Mouse (Mus musculus) liver, embryonic 15.5 days (tissue): ENCODE results near the gene Bach2. TPM values are rescaled to one million over a fixed set of nuclear protein-coding genes. Genes with fewer than 3 reads are reported as not detected.

Experiments used
- ATAC-seq: fragments of 200-750 bp; cut with Nextera tagmentation; 2 replicates; pipeline ENCODE4 v1.8.0; 2017; ENCODE audit warnings: moderate number of reproducible peaks, mild to moderate bottlenecking, moderate library complexity; ENCODE audit not compliant: insufficient read depth
- H3K27ac ChIP-seq: fragments of 300-500 bp; sonication (generic); replicated peaks from 2 replicates; pipeline ENCODE4 v1.5.1; 2015; ENCODE audit warnings: mild to moderate bottlenecking, inconsistent platforms
- H3K27me3 ChIP-seq: fragments of 300-500 bp; sonication (generic); 2 replicates; pipeline ENCODE4 v1.6.1; 2015; ENCODE audit warnings: mild to moderate bottlenecking, inconsistent platforms
- H3K36me3 ChIP-seq: fragments of 300-500 bp; sonication (generic); replicated peaks from 2 replicates; pipeline ENCODE4 v1.6.1; 2015; ENCODE audit warnings: moderate library complexity, mild to moderate bottlenecking, inconsistent platforms
- H3K4me1 ChIP-seq: fragments of 300-500 bp; sonication (generic); replicated peaks from 2 replicates; pipeline ENCODE4 v1.6.1; 2015; ENCODE audit warnings: inconsistent platforms
- H3K4me2 ChIP-seq: fragments of 300-500 bp; sonication (generic); 2 replicates; pipeline ENCODE4 v1.6.1; 2015; ENCODE audit warnings: moderate library complexity, mild to moderate bottlenecking, inconsistent platforms
- H3K4me3 ChIP-seq: fragments of 300-500 bp; sonication (generic); replicated peaks from 2 replicates; pipeline ENCODE4 v1.5.1; 2015; ENCODE audit warnings: mild to moderate bottlenecking, inconsistent platforms
- H3K9ac ChIP-seq: fragments of 300-500 bp; sonication (generic); 2 replicates; pipeline ENCODE4 v1.6.1; 2015; ENCODE audit warnings: moderate library complexity, mild to moderate bottlenecking, inconsistent platforms
- H3K9me3 ChIP-seq: fragments of 300-500 bp; sonication (generic); replicated peaks from 2 replicates; pipeline ENCODE4 v1.6.1; 2016; ENCODE audit warnings: inconsistent platforms
- WGBS: fragments of 180-500 bp; shearing (Covaris S2); methylation state at CpG from one replicate; pipeline ENCODE4 v1.1.7; 2015; ENCODE audit warnings: mixed read lengths; ENCODE audit not compliant: insufficient replicate concordance; 5-methylcytosine and 5-hydroxymethylcytosine counted together
- polyA plus RNA-seq: library from polyadenylated mRNA; unstranded; fragments of >200 nt; fragmentation: Nextera tagmentation; extraction: Ambion mirVana; gene quantifications from 2 replicates; pipeline ENCODE4 v1.2.1, GENCODE M21; 2015

Gene Bach2
- polyA plus RNA-seq, 1 experiment from 2014 or later: 1.6 TPM

DNA sequence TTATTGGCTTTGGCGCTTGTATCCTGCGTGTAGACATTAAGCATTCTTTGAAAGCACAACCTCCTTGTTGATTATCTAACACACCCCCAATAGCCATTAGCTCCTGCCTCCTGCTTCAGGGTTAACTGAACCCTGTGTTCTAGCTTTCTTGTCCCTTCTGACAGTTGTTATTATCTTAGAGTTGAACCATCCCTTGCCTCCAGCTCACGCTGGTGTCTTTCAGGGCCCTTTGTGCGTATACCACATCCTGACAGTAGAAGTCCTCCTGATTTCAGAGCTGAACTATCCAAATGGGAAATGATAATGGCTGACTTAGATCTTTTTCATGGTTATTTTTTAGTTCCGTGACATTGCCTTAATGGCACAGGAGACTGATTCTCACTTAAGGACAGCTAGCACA is 110.8 kb downstream of the Bach2 start:
- no peak overlapping the region for H3K9ac ChIP-seq
- H3K4me1 ChIP-seq: peaks cover 17% of the 10 kb centered on the region
- H3K27ac ChIP-seq: no peak overlapping the region
- 58% methylated on average over 5 of the region's 5 CpGs for WGBS
- H3K4me2 ChIP-seq: no peak overlapping the region
- no peak for ATAC-seq
- H3K9me3 ChIP-seq: no peaks in the 10 kb centered on the region
- no peaks in the 10 kb centered on the region for H3K27me3 ChIP-seq
- no peak overlapping the region for H3K4me3 ChIP-seq
- H3K36me3 ChIP-seq: no peaks in the 10 kb centered on the region

DNA sequence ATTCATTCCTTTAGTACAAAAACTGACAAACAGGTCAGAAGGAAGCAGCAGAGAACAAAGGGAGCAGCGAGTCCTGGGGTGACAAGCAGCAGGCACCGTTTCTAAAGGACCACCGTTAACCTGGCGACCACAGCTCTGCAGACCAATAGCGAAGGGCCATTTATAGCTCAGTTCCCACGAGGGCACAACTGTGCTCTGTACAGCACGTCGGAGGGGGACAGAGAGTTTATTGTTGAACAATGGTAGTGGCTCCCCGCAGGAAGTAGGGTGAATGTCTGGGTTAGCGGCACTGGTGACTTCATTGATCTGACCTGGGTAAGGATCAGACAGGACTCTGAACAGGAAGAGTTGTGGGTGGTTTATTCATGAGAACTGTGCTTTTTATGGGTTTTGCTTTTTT is 112.6 kb downstream of the Bach2 start:
- H3K4me3 ChIP-seq: no peak overlapping the region
- WGBS: 28% methylated on average over 10 of the region's 10 CpGs
- H3K4me1 ChIP-seq: peaks cover 17% of the 10 kb centered on the region
- ATAC-seq: no peak
- H3K27me3 ChIP-seq: no peaks in the 10 kb centered on the region
- H3K9me3 ChIP-seq: no peaks in the 10 kb centered on the region
- no peak overlapping the region for H3K27ac ChIP-seq
- H3K9ac ChIP-seq: no peak overlapping the region
- H3K4me2 ChIP-seq: no peak overlapping the region
- H3K36me3 ChIP-seq: no peaks in the 10 kb centered on the region

DNA sequence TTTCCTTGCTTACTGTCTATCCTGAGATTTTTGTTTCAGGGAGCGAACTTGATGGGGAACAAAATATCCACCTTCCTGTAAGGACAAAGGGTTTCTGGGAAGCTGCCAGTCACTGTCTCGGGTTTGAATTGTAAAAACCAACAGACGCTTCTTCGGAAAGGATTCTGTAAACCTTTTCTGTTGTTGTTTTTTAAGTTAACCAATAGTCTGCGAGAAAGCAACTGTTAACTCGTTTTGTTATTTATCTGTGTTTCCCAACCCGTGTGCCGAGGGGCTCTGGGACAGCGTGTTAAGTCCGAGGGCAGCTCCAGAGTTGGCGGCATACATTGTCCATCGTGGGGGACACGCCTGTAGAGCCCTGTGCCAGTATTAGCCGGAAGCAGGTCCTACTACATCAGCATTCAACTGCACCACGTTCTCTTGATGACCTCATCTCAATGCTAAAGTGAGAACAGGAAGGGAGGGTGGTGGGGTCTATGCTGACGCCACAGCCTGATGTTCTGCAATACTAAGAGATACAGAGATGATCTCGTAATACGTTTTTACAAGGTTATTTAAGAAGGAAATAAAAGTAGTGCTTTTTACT is 113.2 kb downstream of the Bach2 start:
- no peak for ATAC-seq
- WGBS: 41% methylated on average over 18 of the region's 18 CpGs
- Histone ChIP-seq H3K27me3 (no peaks in the 10 kb centered on the region), H3K4me3 (no peak overlapping the region), H3K36me3 (no peaks in the 10 kb centered on the region), H3K27ac (no peak overlapping the region), H3K4me2 (no peak overlapping the region), H3K4me1 (peaks cover 17% of the 10 kb centered on the region), H3K9me3 (no peaks in the 10 kb centered on the region), H3K9ac (no peak overlapping the region)

DNA sequence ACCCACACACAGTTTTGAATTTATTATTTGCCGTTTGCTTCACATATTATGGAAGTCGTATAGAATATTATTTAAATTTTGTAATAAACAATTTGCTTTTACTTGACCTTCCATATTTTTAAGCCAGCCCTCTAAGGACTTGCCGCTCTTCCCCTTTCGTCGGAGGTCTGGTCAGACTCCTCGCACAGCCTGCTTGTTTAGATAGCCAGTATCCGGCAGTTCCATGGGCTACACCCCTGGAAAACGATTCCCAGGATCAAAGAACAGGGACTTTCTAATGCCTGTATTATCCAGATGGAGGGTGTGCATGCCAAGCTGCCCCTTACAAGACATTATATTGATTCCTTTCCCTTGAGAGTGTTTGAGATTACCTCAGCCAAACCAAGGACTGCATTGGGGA is 113.8 kb downstream of the Bach2 start:
- no peak overlapping the region for H3K4me2 ChIP-seq
- WGBS: 37% methylated on average over 8 of the region's 8 CpGs
- H3K27ac ChIP-seq: no peak overlapping the region

DNA sequence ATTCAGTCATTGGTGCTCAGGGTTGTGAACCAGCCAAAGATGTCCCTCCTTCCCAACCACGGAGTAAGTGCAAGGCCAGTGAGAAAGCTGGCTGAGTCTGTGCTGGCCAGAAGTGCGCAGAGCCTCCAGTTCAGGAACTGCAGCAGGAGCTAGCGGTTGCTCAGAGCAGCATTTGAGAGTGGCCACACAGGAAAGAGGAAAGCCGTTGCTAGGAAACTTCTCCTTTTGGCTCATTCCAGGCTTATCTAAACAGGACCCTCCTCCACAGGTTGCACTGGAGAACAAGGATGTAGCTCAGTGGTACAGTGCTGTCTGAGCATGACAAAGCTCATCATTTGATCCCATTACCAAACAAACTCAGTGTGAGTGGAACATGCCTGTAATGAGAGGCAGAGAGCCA is 114.2 kb downstream of the Bach2 start:
- no peak overlapping the region for H3K27ac ChIP-seq

More for the DNA sequence above, 113.8 kb downstream of the Bach2 start:
- H3K36me3 ChIP-seq: no peaks in the 10 kb centered on the region
- H3K9me3 ChIP-seq: no peaks in the 10 kb centered on the region
- peaks cover 17% of the 10 kb centered on the region for H3K4me1 ChIP-seq
- no peak overlapping the region for H3K9ac ChIP-seq
- no peaks in the 10 kb centered on the region for H3K27me3 ChIP-seq
- no peak overlapping the region for H3K4me3 ChIP-seq
- ATAC-seq: no peak

DNA sequence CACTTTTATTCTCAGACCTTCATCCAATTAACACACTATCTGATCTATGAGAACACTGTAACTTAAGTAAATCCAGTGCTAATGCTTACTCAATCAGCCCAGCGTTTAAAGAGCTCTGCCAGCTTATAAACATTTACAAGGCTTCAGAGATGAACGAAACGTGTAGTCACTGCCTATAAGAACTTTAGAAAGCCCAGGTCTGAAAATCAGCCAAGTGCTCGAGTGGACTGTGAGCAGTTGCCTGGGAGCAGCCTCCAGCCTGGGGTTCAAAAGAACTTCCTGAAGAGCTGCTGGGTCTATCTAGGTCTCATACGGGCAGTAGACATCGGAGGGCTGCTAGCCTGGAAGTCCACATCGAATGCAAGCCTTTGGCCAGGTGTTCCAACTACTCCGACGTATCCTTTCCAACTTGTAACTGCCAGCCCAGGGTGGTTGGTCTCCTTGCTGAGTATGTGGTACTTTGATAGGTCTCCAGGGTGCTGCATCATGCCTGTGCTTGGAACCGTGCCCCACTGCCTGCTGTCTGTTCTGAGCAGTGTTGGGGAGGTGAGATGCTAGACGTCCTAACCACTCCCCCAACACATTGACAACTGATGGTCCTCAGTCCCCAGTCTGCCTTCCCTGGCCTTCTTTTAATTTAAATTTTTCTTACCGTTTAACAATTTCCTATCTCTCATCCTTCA is 117.5 kb downstream of the Bach2 start:
- 60% methylated on average over 12 of the region's 12 CpGs for WGBS
- H3K27me3 ChIP-seq: no peaks in the 10 kb centered on the region
- no peak overlapping the region for H3K9ac ChIP-seq
- no peak overlapping the region for H3K4me3 ChIP-seq
- peaks cover 16% of the 10 kb centered on the region for H3K4me1 ChIP-seq
- H3K36me3 ChIP-seq: no peaks in the 10 kb centered on the region
- H3K4me2 ChIP-seq: no peak overlapping the region
- no peaks in the 10 kb centered on the region for H3K9me3 ChIP-seq
- H3K27ac ChIP-seq: no peak overlapping the region
- no peak for ATAC-seq

More for the DNA sequence above, 114.2 kb downstream of the Bach2 start:
- Histone ChIP-seq H3K9ac (no peak overlapping the region), H3K4me2 (no peak overlapping the region), H3K27me3 (no peaks in the 10 kb centered on the region), H3K9me3 (no peaks in the 10 kb centered on the region), H3K36me3 (no peaks in the 10 kb centered on the region), H3K4me3 (no peak overlapping the region), H3K4me1 (peaks cover 17% of the 10 kb centered on the region)
- 9% methylated on average over 4 of the region's 4 CpGs for WGBS
- 0 out of 2 replicates have a peak, but pooled peaks have one; percentile 34 for ATAC-seq

DNA sequence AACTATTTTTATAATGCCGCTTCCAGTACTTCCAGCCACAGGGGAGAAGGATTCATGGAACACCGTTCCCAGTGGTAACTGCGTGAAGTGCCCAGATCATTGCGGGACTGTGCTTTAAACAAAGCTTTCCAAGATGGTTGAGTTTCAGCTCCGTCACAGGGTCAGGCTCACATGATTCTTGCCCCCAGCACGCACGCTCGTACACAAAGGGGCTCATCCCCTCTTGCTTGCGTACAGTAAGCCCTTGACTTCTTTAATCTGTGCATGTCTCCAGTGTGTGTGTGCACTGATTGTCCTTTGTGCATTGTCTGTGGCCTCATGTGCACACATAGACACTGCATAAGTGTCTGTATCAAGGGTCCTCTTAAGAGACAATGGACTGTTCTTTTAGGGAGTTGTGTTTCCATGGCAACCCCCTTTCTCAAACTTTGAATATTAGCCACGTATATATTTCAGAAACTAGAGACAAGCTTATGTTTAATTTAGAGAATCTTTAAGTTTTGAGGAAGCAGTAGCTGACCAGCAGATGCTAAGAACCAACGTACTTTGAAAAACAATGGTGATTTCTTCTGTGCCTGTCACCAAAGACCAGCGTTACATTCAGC is 119.5 kb downstream of the Bach2 start:
- H3K4me1 ChIP-seq: no peaks in the 10 kb centered on the region
- no peak overlapping the region for H3K4me3 ChIP-seq
- no peak overlapping the region for H3K27ac ChIP-seq
- H3K9me3 ChIP-seq: no peaks in the 10 kb centered on the region
- no peaks in the 10 kb centered on the region for H3K27me3 ChIP-seq
- WGBS: 67% methylated on average over 12 of the region's 12 CpGs
- ATAC-seq: no peak
- H3K4me2 ChIP-seq: no peak overlapping the region
- no peaks in the 10 kb centered on the region for H3K36me3 ChIP-seq
- H3K9ac ChIP-seq: no peak overlapping the region

DNA sequence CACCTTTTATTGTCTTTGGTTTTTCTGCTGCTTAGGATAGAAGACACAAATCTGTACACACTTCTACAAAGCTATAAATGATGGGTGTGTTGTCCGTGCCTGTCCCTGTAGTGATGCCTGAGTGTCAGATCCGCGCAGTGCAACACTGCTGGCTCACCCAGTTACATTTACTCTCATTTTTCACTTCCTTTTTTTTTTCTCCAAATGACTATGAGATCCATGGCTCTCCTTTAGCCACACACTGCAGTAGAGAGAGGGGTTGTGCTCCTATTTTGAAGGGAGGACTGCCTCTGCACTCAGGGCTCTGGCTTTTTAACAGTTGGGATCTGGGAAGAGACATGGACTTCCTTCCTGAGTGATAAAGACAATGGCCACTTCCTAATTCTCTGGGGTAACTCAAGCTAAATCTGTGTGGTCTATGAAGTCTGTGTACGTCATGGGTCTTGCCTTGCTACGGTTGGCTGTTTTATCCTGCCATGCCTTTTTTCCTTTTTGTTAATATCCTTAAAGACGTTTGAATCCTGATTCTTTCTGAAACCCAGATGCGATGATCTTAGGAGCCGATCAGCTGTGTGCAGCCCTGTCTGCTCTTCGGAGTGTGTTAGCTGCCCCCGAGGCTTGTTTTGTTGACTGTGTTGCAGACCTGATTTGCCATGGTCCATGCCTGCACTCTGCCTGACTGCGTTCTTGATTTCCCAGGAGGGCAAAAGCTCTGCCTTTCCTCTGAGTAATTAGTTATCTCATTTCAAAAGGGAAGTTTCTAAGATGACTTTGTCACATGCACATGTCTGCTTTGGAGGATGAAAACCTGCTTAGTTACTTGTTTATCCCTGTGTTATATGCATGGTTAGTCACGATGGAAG is 120.2 kb downstream of the Bach2 start:
- Histone ChIP-seq H3K4me2 (no peak overlapping the region), H3K27me3 (no peaks in the 10 kb centered on the region; the same call in 1 of the 2 replicates), H3K4me3 (no peak overlapping the region), H3K27ac (no peak overlapping the region), H3K4me1 (peaks cover 3% of the 10 kb centered on the region; the same call in 1 of the 2 replicates), H3K9ac (no peak overlapping the region), H3K36me3 (no peaks in the 10 kb centered on the region), H3K9me3 (no peaks in the 10 kb centered on the region)
- ATAC-seq: no peak
- 28% methylated on average over 12 of the region's 12 CpGs for WGBS

DNA sequence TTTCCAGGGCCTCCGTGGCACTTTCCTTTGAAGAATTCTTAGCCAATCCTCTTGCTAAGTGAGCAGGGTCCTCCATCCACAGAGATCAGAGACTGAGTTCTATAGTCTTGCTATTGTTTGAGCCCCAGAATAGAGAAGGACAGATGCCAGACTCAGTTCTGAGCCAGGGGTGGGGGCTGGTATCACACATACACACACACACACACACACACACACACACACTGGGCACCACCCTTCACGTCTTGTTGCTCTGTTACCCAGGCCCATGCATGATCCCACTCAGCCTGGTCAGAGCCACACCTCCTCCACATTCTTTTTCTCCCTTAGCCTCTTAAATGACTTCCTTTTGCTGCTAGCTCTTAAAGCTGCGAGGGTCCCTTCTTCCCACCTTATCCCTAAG is 121.0 kb downstream of the Bach2 start:
- Histone ChIP-seq H3K27me3 (no peaks in the 10 kb centered on the region; the same call in 1 of the 2 replicates), H3K9me3 (no peaks in the 10 kb centered on the region), H3K27ac (no peak overlapping the region), H3K4me3 (no peak overlapping the region), H3K4me1 (peaks cover 5% of the 10 kb centered on the region; the same call in 1 of the 2 replicates), H3K4me2 (no peak overlapping the region), H3K36me3 (no peaks in the 10 kb centered on the region), H3K9ac (no peak overlapping the region)
- ATAC-seq: no peak
- WGBS: 60% methylated on average over 3 of the region's 3 CpGs

DNA sequence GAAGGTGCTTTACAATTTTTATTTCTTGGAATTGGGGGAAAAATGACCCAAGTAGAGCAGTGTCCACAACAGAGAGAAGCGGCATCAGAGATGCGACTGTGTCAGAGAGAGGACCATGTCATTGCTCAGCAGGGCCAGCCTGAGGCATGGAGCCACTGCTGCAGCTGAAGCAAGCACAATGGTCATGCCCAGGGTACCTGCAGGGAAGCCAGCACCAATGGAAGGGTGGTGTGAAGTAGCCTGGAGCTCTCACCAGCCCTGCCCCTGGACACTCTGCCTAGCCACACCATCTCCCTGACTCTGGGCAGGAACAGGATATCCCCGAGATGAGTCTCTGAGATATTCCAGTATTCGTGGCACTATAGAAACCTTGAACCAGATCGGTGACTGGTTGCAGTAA is 121.9 kb downstream of the Bach2 start:
- Histone ChIP-seq H3K9me3 (no peaks in the 10 kb centered on the region), H3K27ac (no peak overlapping the region), H3K4me2 (no peak overlapping the region), H3K4me1 (peaks cover 5% of the 10 kb centered on the region; the same call in 1 of the 2 replicates), H3K27me3 (no peaks in the 10 kb centered on the region; the same call in 1 of the 2 replicates), H3K4me3 (no peak overlapping the region), H3K36me3 (no peaks in the 10 kb centered on the region), H3K9ac (no peak overlapping the region)
- 70% methylated on average over 5 of the region's 5 CpGs for WGBS
- no peak for ATAC-seq
